Mouse (Mus musculus) layer of hippocampus, postnatal 14 days (tissue): ENCODE measurements around the gene Arih1. TPM values are rescaled to one million over a fixed set of nuclear protein-coding genes. Genes with fewer than 3 reads are reported as not detected.

Source experiments
- total RNA-seq, 2 experiments: library from RNA; stranded (reverse); gene quantifications; 2 replicates each; pipeline ENCODE4 v1.2.3; 2021

Gene Arih1
- total RNA-seq, 2 experiments from 2014 or later = 91.1 to 93.3 TPM

Other genes with a start within 250 kb of the Arih1 start
- 10 to 100 TPM; 17.3 to 17.6 TPM for gene Adpgk, start 195.1 kb downstream of the Arih1 start, total RNA-seq
- 10 to 100 TPM; 31.8 to 33.4 TPM for gene Bbs4, start 133.1 kb downstream of the Arih1 start, total RNA-seq
- gene Hexa, start 52.9 kb upstream of the Arih1 start, total RNA-seq = 10 to 100 TPM; 32.6 to 39.1 TPM
- 1 to 10 TPM; 2.4 to 2.7 TPM for gene Tmem202, start 53.2 kb upstream of the Arih1 start, total RNA-seq
- gene Celf6, start 91.3 kb upstream of the Arih1 start, total RNA-seq = 10 to 100 TPM; 26.7 to 33.8 TPM
- 100 to 1,000 TPM; 155 to 171 TPM for gene Parp6, start 130.7 kb upstream of the Arih1 start, total RNA-seq
- gene Pkm, start 169.8 kb upstream of the Arih1 start, total RNA-seq = 100 to 1,000 TPM; 944 to 962 TPM
- 1 to 10 TPM; 6.9 to 7.4 TPM for gene Gramd2, start 193.5 kb upstream of the Arih1 start, total RNA-seq